Mouse (Mus musculus): ENCODE measurements around the gene Pvalb.

DNA sequence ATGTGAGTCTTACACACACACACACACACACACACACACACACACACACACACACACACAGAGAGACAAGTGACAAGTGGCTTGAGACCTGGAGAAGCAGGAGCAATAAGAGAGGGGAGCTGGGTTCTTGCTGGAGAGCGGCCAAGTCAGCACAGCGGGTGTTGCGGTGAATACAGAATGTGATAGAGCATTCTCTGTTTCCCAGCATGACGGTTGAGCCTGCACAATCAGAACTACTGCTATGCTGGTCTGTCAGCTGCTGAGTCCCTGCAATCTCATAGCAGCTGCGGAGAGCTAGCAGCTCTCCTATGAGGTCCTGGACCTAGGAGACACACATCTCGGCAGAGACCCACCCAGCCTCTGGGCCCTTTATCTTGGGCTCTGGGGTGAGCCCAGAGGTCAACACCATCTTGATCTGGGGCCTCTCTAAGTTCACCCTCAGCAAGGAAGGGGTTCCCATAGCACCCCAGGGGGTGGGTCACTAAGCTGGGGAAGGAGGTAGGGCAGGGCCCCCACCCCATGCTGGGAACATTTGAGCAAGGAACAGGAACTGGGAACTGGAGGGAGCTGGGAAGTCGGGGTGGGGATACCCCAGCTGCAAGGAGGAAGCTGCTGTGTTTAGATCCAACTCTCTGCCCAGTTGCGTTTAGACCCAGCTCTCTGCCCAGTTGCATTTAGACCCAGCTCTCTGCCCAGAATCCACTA is 24.3 kb downstream of the Pvalb start:
- TF ChIP-seq CTCF (IDR thresholded peaks at IDR 0.05) (no peak), EP300 (IDR thresholded peaks at IDR 0.05) (no peak)
